Mouse (Mus musculus): ENCODE measurements at regions not wholly inside any gene's neighbourhood (a gene's known extent, or its start where the extent isn't known, plus 50 kb on each side); places are given as distances from the start of the nearest gene placed in this dataset.
"Not testable (repeated sequence)": the region's sequence is repeated elsewhere in the genome, so short reads cannot be mapped to it uniquely, and the experiment has no call there.

DNA sequence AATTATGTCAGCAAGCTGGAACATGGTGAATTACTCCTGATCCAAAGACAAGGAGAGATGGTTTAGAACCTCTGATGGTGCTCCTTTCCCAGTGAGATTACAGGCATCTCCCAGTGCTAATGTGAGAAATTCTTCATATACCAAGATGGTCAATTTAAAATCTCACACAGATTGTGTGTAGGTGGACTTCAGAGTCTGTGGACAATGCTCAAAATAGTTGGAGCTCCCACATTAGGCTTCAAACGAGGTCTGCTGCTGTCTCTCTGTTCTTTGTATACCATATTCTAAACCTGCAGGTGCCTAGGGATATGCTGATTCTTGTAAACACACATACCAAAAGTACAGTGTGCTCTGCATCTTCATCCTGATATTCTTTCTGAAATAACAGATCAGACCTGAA lies 146.3 kb upstream of the Thrb start:
- DNase-seq (ENCODE audit: low spot score) (no peak), ATAC-seq (no peak)
- Histone ChIP-seq H3K9me3 (replicated peaks; ENCODE audit: control insufficient read depth, low read length) (no peaks in the 10 kb centered on the region), H3K27ac (ENCODE audit: low read depth, low read length) (no peak overlapping the region), H3K9ac (ENCODE audit: low read length) (no peak overlapping the region), H3K4me1 (ENCODE audit: control insufficient read depth, insufficient read depth, low read length) (no peaks in the 10 kb centered on the region), H3K4me2 (ENCODE audit: low read length) (no peak overlapping the region), H3K36me3 (ENCODE audit: control insufficient read depth, insufficient read depth, low read length) (no peaks in the 10 kb centered on the region), H3K4me3 (ENCODE audit: low read depth, low read length) (no peak overlapping the region), H3K27me3 (replicated peaks; ENCODE audit: control insufficient read depth, insufficient read depth, low read length) (no peaks in the 10 kb centered on the region)
- 52% methylated on average over 1 of the region's 1 CpGs for WGBS

DNA sequence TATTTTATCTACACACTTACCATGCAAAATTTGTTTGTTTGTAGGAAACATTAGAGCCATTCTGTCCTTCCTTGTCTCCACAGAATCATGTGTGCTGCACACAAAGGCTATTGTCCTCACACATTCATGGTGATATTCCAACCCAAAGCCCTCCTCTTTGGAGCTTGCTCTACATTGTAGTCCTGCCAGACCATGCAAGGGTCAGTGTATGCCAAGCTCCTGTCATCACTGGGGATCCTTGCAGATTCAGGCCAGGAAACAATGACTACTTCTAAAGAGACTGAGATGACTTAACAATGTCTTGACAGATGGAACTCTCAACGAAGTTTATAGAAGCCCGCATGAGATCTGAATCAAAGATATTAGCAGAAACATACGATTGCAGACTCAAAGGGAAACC lies 137.4 kb upstream of the Thrb start:
- Histone ChIP-seq H3K9ac (ENCODE audit: low read length) (no peak overlapping the region), H3K27ac (ENCODE audit: low read depth, low read length) (no peak overlapping the region), H3K27me3 (replicated peaks; ENCODE audit: control insufficient read depth, insufficient read depth, low read length) (no peaks in the 10 kb centered on the region), H3K36me3 (ENCODE audit: control insufficient read depth, insufficient read depth, low read length) (no peaks in the 10 kb centered on the region), H3K4me2 (ENCODE audit: low read length) (no peak overlapping the region), H3K4me1 (ENCODE audit: control insufficient read depth, insufficient read depth, low read length) (no peaks in the 10 kb centered on the region), H3K4me3 (ENCODE audit: low read depth, low read length) (no peak overlapping the region), H3K9me3 (replicated peaks; ENCODE audit: control insufficient read depth, low read length) (no peaks in the 10 kb centered on the region)
- no peak for ATAC-seq
- no peak for DNase-seq (ENCODE audit: low spot score)
- 89% methylated on average over 3 of the region's 3 CpGs for WGBS

- H3K4me2 ChIP-seq (ENCODE audit: low read length), result no peak overlapping the region
- DNase-seq (ENCODE audit: low spot score) (no peak), ATAC-seq (no peak)
- no peak overlapping the region for H3K27ac ChIP-seq (ENCODE audit: low read depth, low read length)
- no peaks in the 10 kb centered on the region for H3K4me1 ChIP-seq (ENCODE audit: control insufficient read depth, insufficient read depth, low read length)
- H3K36me3 ChIP-seq (ENCODE audit: control insufficient read depth, insufficient read depth, low read length), result no peaks in the 10 kb centered on the region
- H3K9ac ChIP-seq (ENCODE audit: low read length), result no peak overlapping the region
- 94% methylated on average over 4 of the region's 4 CpGs for WGBS
- H3K9me3 ChIP-seq (replicated peaks; ENCODE audit: control insufficient read depth, low read length), result no peaks in the 10 kb centered on the region
- H3K4me3 ChIP-seq (ENCODE audit: low read depth, low read length), result no peak overlapping the region
- no peaks in the 10 kb centered on the region for H3K27me3 ChIP-seq (replicated peaks; ENCODE audit: control insufficient read depth, insufficient read depth, low read length)
Observed at GRCm38 (mm10) chr14:17523916-17524315, 136.1 kb upstream of the Thrb start.

DNA sequence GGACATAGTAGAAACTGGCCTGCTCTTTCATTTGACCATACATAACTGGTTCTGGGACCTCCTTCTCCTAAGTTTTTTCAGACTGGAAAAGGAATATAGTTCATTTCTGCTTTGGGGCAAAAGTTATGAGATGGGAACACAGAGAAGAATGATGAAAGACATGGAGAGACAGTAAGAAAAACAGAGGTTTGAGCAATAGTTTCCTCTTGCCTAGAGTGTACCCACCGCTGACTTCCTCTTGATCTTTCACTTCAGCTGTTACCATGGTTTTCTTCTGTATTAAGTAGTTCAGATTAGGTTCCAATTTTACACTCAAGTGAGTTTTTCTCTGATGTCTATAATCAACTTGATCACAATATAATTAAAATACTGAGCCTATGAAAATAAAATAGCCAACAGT lies 120.7 kb upstream of the Thrb start:
- no peak for ATAC-seq
- Histone ChIP-seq H3K9me3 (replicated peaks; ENCODE audit: control insufficient read depth, low read length) (no peaks in the 10 kb centered on the region), H3K9ac (ENCODE audit: low read length) (no peak overlapping the region), H3K27ac (ENCODE audit: low read depth, low read length) (no peak overlapping the region), H3K4me2 (ENCODE audit: low read length) (no peak overlapping the region), H3K27me3 (replicated peaks; ENCODE audit: control insufficient read depth, insufficient read depth, low read length) (no peaks in the 10 kb centered on the region), H3K4me3 (ENCODE audit: low read depth, low read length) (no peak overlapping the region), H3K4me1 (ENCODE audit: control insufficient read depth, insufficient read depth, low read length) (no peaks in the 10 kb centered on the region), H3K36me3 (ENCODE audit: control insufficient read depth, insufficient read depth, low read length) (no peaks in the 10 kb centered on the region)
- 77% methylated on average over 1 of the region's 1 CpGs for WGBS
- no peak for DNase-seq (ENCODE audit: low spot score)

GRCm38 (mm10) chr14:17556458-17556857 lies 103.6 kb upstream of the Thrb start:
- WGBS, result 82% methylated on average over 1 of the region's 1 CpGs
- no peak overlapping the region for H3K27ac ChIP-seq (ENCODE audit: low read depth, low read length)
- no peak overlapping the region for H3K9ac ChIP-seq (ENCODE audit: low read length)
- no peak overlapping the region for H3K4me3 ChIP-seq (ENCODE audit: low read depth, low read length)
- H3K9me3 ChIP-seq (replicated peaks; ENCODE audit: control insufficient read depth, low read length), result no peaks in the 10 kb centered on the region
- no peak for DNase-seq (ENCODE audit: low spot score)
- no peak for ATAC-seq
- no peaks in the 10 kb centered on the region for H3K27me3 ChIP-seq (replicated peaks; ENCODE audit: control insufficient read depth, insufficient read depth, low read length)
- H3K4me2 ChIP-seq (ENCODE audit: low read length), result no peak overlapping the region
- no peaks in the 10 kb centered on the region for H3K4me1 ChIP-seq (ENCODE audit: control insufficient read depth, insufficient read depth, low read length)
- H3K36me3 ChIP-seq (ENCODE audit: control insufficient read depth, insufficient read depth, low read length), result no peaks in the 10 kb centered on the region

DNA sequence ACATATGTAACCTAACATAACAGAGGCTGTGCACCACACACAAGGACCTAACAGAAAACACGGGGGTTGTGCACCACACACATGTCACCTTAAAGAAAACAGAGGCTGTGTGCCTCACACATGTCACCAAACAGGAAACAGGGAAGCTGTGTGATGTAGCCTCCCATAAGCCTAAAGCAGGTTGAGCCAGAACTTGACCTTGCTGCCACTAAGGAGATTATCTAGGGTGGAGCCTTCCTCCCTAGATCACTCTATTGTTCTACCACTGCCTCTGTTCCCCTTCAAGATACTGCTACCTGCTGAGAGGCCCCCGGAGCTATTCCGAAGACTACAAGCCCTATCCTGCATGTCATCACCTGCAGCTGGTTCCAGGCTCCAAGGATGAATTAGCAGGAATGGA lies 100.1 kb upstream of the Thrb start:
- not testable (repeated sequence) for H3K36me3 ChIP-seq (ENCODE audit: control insufficient read depth, insufficient read depth, low read length); H3K9ac ChIP-seq (ENCODE audit: low read length); DNase-seq (ENCODE audit: low spot score); ATAC-seq; H3K4me1 ChIP-seq (ENCODE audit: control insufficient read depth, insufficient read depth, low read length); H3K4me3 ChIP-seq (ENCODE audit: low read depth, low read length); H3K27me3 ChIP-seq (replicated peaks; ENCODE audit: control insufficient read depth, insufficient read depth, low read length); H3K27ac ChIP-seq (ENCODE audit: low read depth, low read length); H3K9me3 ChIP-seq (replicated peaks; ENCODE audit: control insufficient read depth, low read length); H3K4me2 ChIP-seq (ENCODE audit: low read length)
- WGBS, result 42% methylated on average over 3 of the region's 3 CpGs

DNA sequence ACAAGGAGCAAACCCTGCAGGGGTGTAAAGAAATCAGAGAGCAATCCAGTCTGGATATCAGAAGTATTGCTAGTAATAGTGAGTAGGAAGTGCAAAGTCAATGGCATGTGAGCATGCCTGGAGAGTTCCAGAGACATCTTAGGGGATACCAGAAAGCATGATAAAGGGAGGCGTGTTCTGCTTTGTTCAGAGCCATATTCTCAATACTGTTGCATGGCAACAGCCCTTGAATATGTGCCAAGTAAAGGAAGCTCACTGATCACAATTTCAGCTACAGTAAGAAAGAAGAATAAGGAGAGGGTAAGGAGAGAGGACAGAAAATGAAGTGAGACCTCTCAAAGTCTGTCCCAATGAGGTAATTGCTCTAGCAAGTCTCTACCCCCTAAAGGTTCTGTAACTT lies 92.1 kb upstream of the Thrb start:
- Histone ChIP-seq H3K27ac (ENCODE audit: low read depth, low read length) (no peak overlapping the region), H3K9ac (ENCODE audit: low read length) (no peak overlapping the region), H3K36me3 (ENCODE audit: control insufficient read depth, insufficient read depth, low read length) (no peaks in the 10 kb centered on the region), H3K27me3 (replicated peaks; ENCODE audit: control insufficient read depth, insufficient read depth, low read length) (no peaks in the 10 kb centered on the region), H3K4me2 (ENCODE audit: low read length) (no peak overlapping the region), H3K9me3 (replicated peaks; ENCODE audit: control insufficient read depth, low read length) (no peaks in the 10 kb centered on the region), H3K4me3 (ENCODE audit: low read depth, low read length) (no peak overlapping the region), H3K4me1 (ENCODE audit: control insufficient read depth, insufficient read depth, low read length) (no peaks in the 10 kb centered on the region)
- DNase-seq (ENCODE audit: low spot score) (peak; percentile 30), ATAC-seq (no peak; the same call in 1 of the 2 replicates)
- WGBS, result 64% methylated on average over 1 of the region's 1 CpGs

DNA sequence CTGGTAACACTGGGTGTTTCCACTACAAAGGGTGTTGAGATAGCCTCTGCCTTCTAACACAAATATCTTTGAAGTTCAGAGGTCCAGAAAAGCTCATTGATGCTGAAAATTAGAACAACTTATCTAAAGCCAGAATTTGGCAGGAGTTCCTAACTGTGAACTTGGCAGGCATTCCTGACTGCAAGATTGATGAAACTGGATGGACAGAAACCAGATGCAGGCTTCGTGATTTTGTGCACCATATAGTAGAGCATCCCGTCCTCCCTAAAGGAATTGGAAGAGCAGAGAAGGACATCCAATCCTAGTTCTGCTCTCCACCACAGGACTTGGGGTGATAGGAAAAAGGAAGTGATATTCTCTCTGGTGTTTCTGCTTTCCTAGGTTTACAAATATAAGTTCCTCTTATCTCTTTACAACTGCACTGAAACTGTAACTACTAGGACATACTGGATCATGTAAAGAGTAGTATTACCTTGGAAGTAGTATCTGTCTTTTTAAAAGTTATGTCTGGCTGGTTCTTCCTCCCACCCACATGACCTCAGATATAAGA lies 90.9 kb upstream of the Thrb start:
- H3K4me1 ChIP-seq (ENCODE audit: control insufficient read depth, insufficient read depth, low read length), result no peaks in the 10 kb centered on the region
- H3K9me3 ChIP-seq (replicated peaks; ENCODE audit: control insufficient read depth, low read length), result no peaks in the 10 kb centered on the region
- no peak overlapping the region for H3K27ac ChIP-seq (ENCODE audit: low read depth, low read length)
- no peak overlapping the region for H3K4me3 ChIP-seq (ENCODE audit: low read depth, low read length)
- H3K36me3 ChIP-seq (ENCODE audit: control insufficient read depth, insufficient read depth, low read length), result no peaks in the 10 kb centered on the region
- WGBS, result 82% methylated on average over 2 of the region's 2 CpGs
- no peak overlapping the region for H3K9ac ChIP-seq (ENCODE audit: low read length)
- DNase-seq (ENCODE audit: low spot score) (no peak), ATAC-seq (no peak)
- no peaks in the 10 kb centered on the region for H3K27me3 ChIP-seq (replicated peaks; ENCODE audit: control insufficient read depth, insufficient read depth, low read length)
- no peak overlapping the region for H3K4me2 ChIP-seq (ENCODE audit: low read length)

GRCm38 (mm10) chr14:17578776-17579175 lies 81.3 kb upstream of the Thrb start:
- Histone ChIP-seq H3K9ac (ENCODE audit: low read length) (no peak overlapping the region), H3K4me1 (ENCODE audit: control insufficient read depth, insufficient read depth, low read length) (no peaks in the 10 kb centered on the region), H3K27me3 (replicated peaks; ENCODE audit: control insufficient read depth, insufficient read depth, low read length) (no peaks in the 10 kb centered on the region), H3K9me3 (replicated peaks; ENCODE audit: control insufficient read depth, low read length) (no peaks in the 10 kb centered on the region), H3K36me3 (ENCODE audit: control insufficient read depth, insufficient read depth, low read length) (no peaks in the 10 kb centered on the region), H3K4me2 (ENCODE audit: low read length) (no peak overlapping the region), H3K27ac (ENCODE audit: low read depth, low read length) (no peak overlapping the region), H3K4me3 (ENCODE audit: low read depth, low read length) (no peak overlapping the region)
- ATAC-seq (no peak), DNase-seq (ENCODE audit: low spot score) (no peak)
- 63% methylated on average over 1 of the region's 1 CpGs for WGBS

All from forebrain, embryonic 14.5 days (tissue).